Mouse (Mus musculus): Measurements from ENCODE around the gene Tex19.1. TPM values are rescaled to one million over a fixed set of nuclear protein-coding genes. Genes with fewer than 3 reads are reported as not detected.
"Not testable (repeated sequence)": the region's sequence is repeated elsewhere in the genome, so short reads cannot be mapped to it uniquely, and the experiment has no call there.

Tex19.1 gene
- not detected in 2 replicates for polyA plus RNA-seq (2016; fragmentation: Nextera tagmentation; extraction: Ambion mirVana)

- ATAC-seq (ENCODE audit: low FRiP score): no peak
- Histone ChIP-seq H3K9me3 (no peaks in the 10 kb centered on the region), H3K9ac (no peak within 1 kb of the TSS), H3K27ac (no peak within 1 kb of the TSS), H3K36me3 (replicated peaks) (no peaks in the 10 kb centered on the region), H3K4me3 (replicated peaks) (no peak within 1 kb of the TSS), H3K27me3 (no peaks in the 10 kb centered on the region), H3K4me1 (no peaks in the 10 kb centered on the region), H3K4me2 (no peak within 1 kb of the TSS)
- WGBS: 90% methylated on average over 22 of the region's 22 CpGs
Measured at GRCm38 (mm10) chr11:121145865-121146264, at the start of gene Tex19.1. Gene Tex19.1 (plus strand): TSS chr11:121146143.

GRCm38 (mm10) chr11:121099762-121100161, 46.2 kb upstream of the Tex19.1 start:
- 82% methylated on average over 7 of the region's 7 CpGs for WGBS
- Histone ChIP-seq H3K27me3 (no peaks in the 10 kb centered on the region), H3K4me3 (replicated peaks) (no peak overlapping the region), H3K4me1 (no peaks in the 10 kb centered on the region), H3K27ac (no peak overlapping the region), H3K9ac (no peak overlapping the region), H3K36me3 (replicated peaks) (no peaks in the 10 kb centered on the region), H3K4me2 (no peak overlapping the region), H3K9me3 (no peaks in the 10 kb centered on the region)
- no peak for ATAC-seq (ENCODE audit: low FRiP score)

DNA sequence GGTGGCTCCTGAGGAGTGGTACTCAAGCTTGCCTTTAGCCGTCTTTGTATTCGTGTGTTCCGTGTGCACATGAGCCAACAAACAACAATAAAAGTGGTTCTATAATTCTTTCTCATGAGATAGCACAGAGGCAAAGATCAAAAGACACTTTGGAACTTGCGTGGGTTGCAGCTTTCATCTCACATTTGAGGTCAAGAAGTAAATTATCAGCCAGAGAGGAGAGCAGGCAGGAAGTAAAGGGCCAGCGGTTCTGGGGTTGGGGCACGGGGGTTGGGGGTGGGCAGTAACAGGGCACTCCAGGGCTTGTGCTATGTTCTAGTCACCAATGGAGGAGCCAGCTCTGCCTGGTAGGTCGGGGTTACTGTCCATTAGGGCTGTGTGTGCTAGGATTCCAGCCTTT, 45.3 kb upstream of the Tex19.1 start:
- H3K36me3 ChIP-seq (replicated peaks): no peaks in the 10 kb centered on the region
- H3K27me3 ChIP-seq: no peaks in the 10 kb centered on the region
- ATAC-seq (ENCODE audit: low FRiP score): no peak
- H3K9me3 ChIP-seq: no peaks in the 10 kb centered on the region
- H3K9ac ChIP-seq: no peak overlapping the region
- H3K27ac ChIP-seq: no peak overlapping the region
- H3K4me1 ChIP-seq: no peaks in the 10 kb centered on the region
- no peak overlapping the region for H3K4me3 ChIP-seq (replicated peaks)
- H3K4me2 ChIP-seq: no peak overlapping the region
- WGBS: 76% methylated on average over 7 of the region's 7 CpGs

GRCm38 (mm10) chr11:121101124-121101805, 44.7 kb upstream of the Tex19.1 start:
- H3K36me3 ChIP-seq (replicated peaks): no peaks in the 10 kb centered on the region
- no peak overlapping the region for H3K27ac ChIP-seq
- no peaks in the 10 kb centered on the region for H3K9me3 ChIP-seq
- no peak overlapping the region for H3K4me3 ChIP-seq (replicated peaks)
- H3K27me3 ChIP-seq: no peaks in the 10 kb centered on the region
- WGBS: 92% methylated on average over 4 of the region's 4 CpGs
- no peak overlapping the region for H3K9ac ChIP-seq
- H3K4me1 ChIP-seq: no peaks in the 10 kb centered on the region
- no peak for ATAC-seq (ENCODE audit: low FRiP score)
- no peak overlapping the region for H3K4me2 ChIP-seq

- 87% methylated on average over 1 of the region's 1 CpGs for WGBS
Measured at GRCm38 (mm10) chr11:121107242-121107641, 38.7 kb upstream of the Tex19.1 start.

DNA sequence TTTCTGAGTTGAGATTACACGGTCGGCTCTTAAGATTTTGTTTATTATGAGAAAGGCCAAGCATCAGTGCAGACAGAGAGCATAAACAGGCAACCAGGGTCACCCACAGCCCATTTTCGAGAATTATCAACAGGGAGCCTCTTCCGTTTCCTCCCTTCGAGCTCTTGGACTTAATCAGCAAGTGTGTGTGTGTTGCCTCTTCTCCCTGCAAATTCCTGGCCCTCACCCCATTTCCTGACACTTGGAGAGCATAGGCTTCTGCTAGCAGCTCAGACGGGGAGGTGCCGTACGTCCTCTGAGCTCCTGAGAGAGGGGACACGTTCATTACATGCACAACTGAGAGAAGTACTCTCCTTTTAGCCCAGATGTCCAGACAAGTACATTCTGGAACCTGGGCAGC, 37.9 kb upstream of the Tex19.1 start:
- H3K9me3 ChIP-seq: no peaks in the 10 kb centered on the region
- H3K4me2 ChIP-seq: no peak overlapping the region
- H3K9ac ChIP-seq: no peak overlapping the region
- WGBS: 78% methylated on average over 9 of the region's 9 CpGs
- no peaks in the 10 kb centered on the region for H3K4me1 ChIP-seq
- no peak overlapping the region for H3K4me3 ChIP-seq (replicated peaks)
- H3K27me3 ChIP-seq: peaks cover 13% of the 10 kb centered on the region
- H3K27ac ChIP-seq: no peak overlapping the region
- H3K36me3 ChIP-seq (replicated peaks): no peaks in the 10 kb centered on the region
- ATAC-seq (ENCODE audit: low FRiP score): no peak

More at GRCm38 (mm10) chr11:121107242-121107641, 38.7 kb upstream of the Tex19.1 start:
- H3K27me3 ChIP-seq: peaks cover 13% of the 10 kb centered on the region
- H3K4me1 ChIP-seq; H3K36me3 ChIP-seq (replicated peaks); ATAC-seq (ENCODE audit: low FRiP score); H3K4me3 ChIP-seq (replicated peaks); H3K9me3 ChIP-seq; H3K27ac ChIP-seq; H3K9ac ChIP-seq; H3K4me2 ChIP-seq: not testable (repeated sequence)

GRCm38 (mm10) chr11:121109986-121110385, 36.0 kb upstream of the Tex19.1 start:
- Histone ChIP-seq H3K27ac (no peak overlapping the region), H3K36me3 (replicated peaks) (no peaks in the 10 kb centered on the region), H3K9me3 (no peaks in the 10 kb centered on the region), H3K4me1 (no peaks in the 10 kb centered on the region), H3K9ac (no peak overlapping the region), H3K27me3 (peaks cover 13% of the 10 kb centered on the region), H3K4me3 (replicated peaks) (no peak overlapping the region), H3K4me2 (no peak overlapping the region)
- peak; percentile 83; the same call in 1 of the 2 replicates for ATAC-seq (ENCODE audit: low FRiP score)
- WGBS: 10% methylated on average over 2 of the region's 2 CpGs

- Histone ChIP-seq H3K27ac (no peak overlapping the region), H3K4me3 (replicated peaks) (no peak overlapping the region), H3K9me3 (no peaks in the 10 kb centered on the region), H3K4me1 (no peaks in the 10 kb centered on the region), H3K9ac (no peak overlapping the region), H3K4me2 (no peak overlapping the region), H3K36me3 (replicated peaks) (no peaks in the 10 kb centered on the region), H3K27me3 (peaks cover 13% of the 10 kb centered on the region)
- ATAC-seq (ENCODE audit: low FRiP score): no peak
- 90% methylated on average over 3 of the region's 3 CpGs for WGBS
Measured at GRCm38 (mm10) chr11:121111051-121111450, 34.9 kb upstream of the Tex19.1 start.

- no peak overlapping the region for H3K9ac ChIP-seq
- peaks cover 13% of the 10 kb centered on the region for H3K27me3 ChIP-seq
- H3K4me3 ChIP-seq (replicated peaks): no peak overlapping the region
- no peaks in the 10 kb centered on the region for H3K4me1 ChIP-seq
- ATAC-seq (ENCODE audit: low FRiP score): no peak
- H3K4me2 ChIP-seq: no peak overlapping the region
- no peaks in the 10 kb centered on the region for H3K36me3 ChIP-seq (replicated peaks)
- 79% methylated on average over 1 of the region's 1 CpGs for WGBS
- no peak overlapping the region for H3K27ac ChIP-seq
- H3K9me3 ChIP-seq: no peaks in the 10 kb centered on the region
Measured at GRCm38 (mm10) chr11:121111601-121112000, 34.3 kb upstream of the Tex19.1 start.

DNA sequence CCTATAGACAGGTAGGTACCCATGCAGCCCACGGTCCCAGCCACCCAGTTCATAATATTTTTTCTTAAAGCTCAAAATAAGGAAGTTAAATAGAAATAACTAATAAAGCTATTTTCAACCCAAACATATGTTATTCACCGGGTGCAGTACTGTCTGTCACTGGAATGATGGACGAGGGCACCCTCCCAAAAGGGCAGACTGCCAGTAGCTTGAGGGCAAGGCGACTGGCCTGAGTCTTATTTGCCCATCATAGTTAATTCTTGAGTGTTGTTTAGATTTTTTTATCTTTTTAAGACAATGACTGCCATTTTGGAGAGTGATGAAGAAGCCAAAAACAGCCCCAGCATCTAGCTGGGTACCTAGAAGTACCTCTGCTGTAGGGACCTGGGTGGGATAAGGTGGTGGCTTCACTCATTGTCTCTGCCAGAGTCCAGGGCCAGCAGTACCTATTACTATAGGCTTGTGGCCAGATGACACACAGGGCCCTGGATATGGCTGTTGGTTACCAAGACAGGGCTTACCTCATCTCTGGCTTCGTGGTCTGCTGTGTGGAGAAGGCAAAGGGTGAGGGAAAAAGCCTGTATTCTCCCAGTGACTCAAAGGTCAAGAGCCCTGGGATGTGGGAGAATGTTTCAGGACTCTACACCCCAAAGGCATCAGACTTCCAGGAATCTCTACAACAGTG, 33.7 kb upstream of the Tex19.1 start:
- WGBS: 84% methylated on average over 5 of the region's 5 CpGs
- Histone ChIP-seq H3K9me3 (no peaks in the 10 kb centered on the region), H3K36me3 (replicated peaks) (no peaks in the 10 kb centered on the region), H3K4me2 (no peak overlapping the region), H3K27ac (no peak overlapping the region), H3K4me1 (no peaks in the 10 kb centered on the region), H3K9ac (no peak overlapping the region), H3K27me3 (peaks cover 13% of the 10 kb centered on the region), H3K4me3 (replicated peaks) (no peak overlapping the region)
- no peak for ATAC-seq (ENCODE audit: low FRiP score)

- Histone ChIP-seq H3K4me2 (no peak overlapping the region), H3K27ac (no peak overlapping the region), H3K4me3 (replicated peaks) (no peak overlapping the region), H3K27me3 (no peaks in the 10 kb centered on the region), H3K36me3 (replicated peaks) (no peaks in the 10 kb centered on the region), H3K4me1 (peaks cover 3% of the 10 kb centered on the region; the same call in 1 of the 2 replicates), H3K9ac (no peak overlapping the region), H3K9me3 (no peaks in the 10 kb centered on the region)
- no peak for ATAC-seq (ENCODE audit: low FRiP score)
- WGBS: 91% methylated on average over 18 of the region's 18 CpGs
Measured at GRCm38 (mm10) chr11:121118106-121118505, 27.8 kb upstream of the Tex19.1 start.

- no peak within 1 kb of the TSS for H3K4me2 ChIP-seq
- no peak within 1 kb of the TSS for H3K27ac ChIP-seq
- H3K27me3 ChIP-seq: no peaks in the 10 kb centered on the region
- no peaks in the 10 kb centered on the region for H3K36me3 ChIP-seq (replicated peaks)
- no peak within 1 kb of the TSS for H3K9ac ChIP-seq
- WGBS: 46% methylated on average over 3 of the region's 3 CpGs
- no peak within 1 kb of the TSS for H3K4me3 ChIP-seq (replicated peaks)
- no peaks in the 10 kb centered on the region for H3K9me3 ChIP-seq
- peaks cover 3% of the 10 kb centered on the region; the same call in 1 of the 2 replicates for H3K4me1 ChIP-seq
- no peak for ATAC-seq (ENCODE audit: low FRiP score)
Measured at GRCm38 (mm10) chr11:121118577-121118976, 27.4 kb upstream of the Tex19.1 start, which contains the start of gene Tex19.2. Gene Tex19.2 (minus strand): TSS chr11:121118677.

GRCm38 (mm10) chr11:121121151-121121550, 24.8 kb upstream of the Tex19.1 start:
- Histone ChIP-seq H3K9me3 (no peaks in the 10 kb centered on the region), H3K27ac (no peak overlapping the region)
- WGBS: 93% methylated on average over 3 of the region's 3 CpGs

More at GRCm38 (mm10) chr11:121121151-121121550, 24.8 kb upstream of the Tex19.1 start:
- H3K4me1 ChIP-seq: peaks cover 3% of the 10 kb centered on the region; the same call in 1 of the 2 replicates
- ATAC-seq (ENCODE audit: low FRiP score): no peak
- no peak overlapping the region for H3K4me2 ChIP-seq
- H3K4me3 ChIP-seq (replicated peaks): no peak overlapping the region
- no peaks in the 10 kb centered on the region for H3K27me3 ChIP-seq
- no peak overlapping the region for H3K9ac ChIP-seq
- H3K36me3 ChIP-seq (replicated peaks): no peaks in the 10 kb centered on the region

Measured in forebrain, embryonic 12.5 days (tissue).